Mouse (Mus musculus): ENCODE measurements around the gene Pik3ip1. TPM values are rescaled to one million over a fixed set of nuclear protein-coding genes. Genes with fewer than 3 reads are reported as not detected.

The Pik3ip1 gene
- polyA plus RNA-seq, 1 experiment, result 5.8 TPM

DNA sequence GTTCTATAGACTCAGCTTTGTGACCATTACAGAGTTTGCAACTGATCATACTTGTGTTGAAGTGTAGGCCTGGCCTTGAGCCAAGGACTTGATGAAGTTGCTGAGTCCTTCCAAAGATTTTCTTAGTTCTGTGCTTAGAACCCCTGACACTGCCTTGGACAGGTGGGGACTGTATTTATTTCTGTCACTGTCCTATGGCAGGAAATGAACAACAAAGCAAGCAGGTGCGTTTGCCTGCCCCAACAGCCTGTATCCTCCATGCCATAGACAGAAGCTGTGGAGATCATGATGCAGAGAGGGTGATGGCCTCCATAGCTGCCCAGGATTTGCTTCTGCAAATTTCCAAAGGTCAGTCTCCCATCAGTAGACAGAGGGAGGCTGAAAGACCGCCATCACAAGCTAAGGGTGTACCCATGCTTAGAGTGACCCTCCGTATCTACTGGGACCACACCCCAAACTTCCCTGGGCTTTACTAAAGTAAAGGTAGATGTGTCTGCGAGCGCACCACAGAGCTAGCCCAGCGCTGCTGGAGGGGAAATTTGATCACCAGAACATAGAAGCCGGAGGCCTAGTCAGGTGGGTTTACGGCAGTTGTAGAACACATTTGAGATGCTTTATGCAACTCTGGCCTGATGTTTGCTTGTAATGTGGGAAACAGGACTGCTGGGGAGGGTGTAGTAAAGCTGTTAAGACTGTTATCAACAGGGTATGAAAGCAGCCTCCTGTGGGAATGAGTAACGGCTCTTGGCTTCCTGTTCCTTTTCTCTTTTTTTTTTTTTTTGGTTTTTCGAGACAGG is 19.2 kb upstream of the Pik3ip1 start:
- Histone ChIP-seq H3K4me3 (no peak overlapping the region), H3K36me3 (ENCODE audit: control insufficient read depth, insufficient read depth) (peaks cover 9% of the 10 kb centered on the region), H3ac (ENCODE audit: control insufficient read depth, insufficient read length) (no peak overlapping the region), H3K27me3 (ENCODE audit: control insufficient read depth, insufficient read depth, insufficient read length) (no peaks in the 10 kb centered on the region), H3K79me2 (ENCODE audit: control insufficient read depth, insufficient read depth) (no peaks in the 10 kb centered on the region), H3K4me2 (ENCODE audit: low read depth) (no peak overlapping the region)
- TF ChIP-seq TCF3 (IDR thresholded peaks at IDR 0.05; ENCODE audit: insufficient read length, low read depth) (no peak), POLR2A (IDR thresholded peaks at IDR 0.05; ENCODE audit: insufficient read length, low read depth) (no peak), USF1 (IDR thresholded peaks at IDR 0.05; ENCODE audit: low read depth) (no peak), REST (IDR thresholded peaks at IDR 0.05; ENCODE audit: insufficient read depth, insufficient read length) (no peak), MYOD1 (IDR thresholded peaks at IDR 0.05; ENCODE audit: control insufficient read depth in 1 of 3, insufficient read length in 2 of 3, low read depth in 2 of 3) (no peak)

DNA sequence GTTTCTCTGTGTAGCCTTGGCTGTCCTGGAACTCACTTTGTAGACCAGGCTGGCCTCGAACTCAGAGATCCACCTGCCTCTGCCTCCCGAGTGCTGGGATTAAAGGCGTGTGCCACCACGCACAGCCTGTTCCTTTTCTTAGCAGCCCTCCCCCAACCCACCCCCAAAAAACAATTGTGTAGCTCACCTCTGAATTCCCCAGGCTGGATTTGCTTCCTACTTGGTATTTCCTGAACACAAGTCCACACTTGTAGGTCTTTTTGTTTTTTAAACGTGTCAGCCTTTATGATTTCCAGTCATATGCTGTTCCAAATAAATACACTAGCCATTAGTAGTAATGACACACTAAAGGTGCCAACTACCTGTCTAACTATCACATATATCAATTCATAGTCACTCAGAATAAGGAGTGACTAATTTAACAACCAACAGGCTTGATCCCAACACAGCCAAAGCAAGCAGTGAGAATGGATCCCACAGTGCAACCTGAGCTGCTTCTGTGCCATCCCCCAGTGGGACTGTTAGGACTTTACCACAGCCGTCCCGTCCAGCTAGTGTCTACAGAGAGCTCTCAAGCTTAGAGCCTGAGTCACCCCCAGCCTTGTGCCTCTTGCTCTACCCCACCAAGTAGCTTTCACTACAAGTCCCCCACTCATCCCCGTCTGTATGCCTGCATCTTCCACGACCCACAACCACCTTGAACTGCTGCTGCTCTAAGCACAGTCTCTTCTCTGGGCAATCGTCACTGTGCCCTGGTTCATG is 18.4 kb upstream of the Pik3ip1 start:
- Histone ChIP-seq H3K4me3 (no peak overlapping the region), H3ac (ENCODE audit: control insufficient read depth, insufficient read length) (no peak overlapping the region), H3K27me3 (ENCODE audit: control insufficient read depth, insufficient read depth, insufficient read length) (no peaks in the 10 kb centered on the region), H3K79me2 (ENCODE audit: control insufficient read depth, insufficient read depth) (no peaks in the 10 kb centered on the region), H3K4me2 (ENCODE audit: low read depth) (no peak overlapping the region), H3K36me3 (ENCODE audit: control insufficient read depth, insufficient read depth) (peaks cover 9% of the 10 kb centered on the region)
- no peak for TF ChIP-seq POLR2A (IDR thresholded peaks at IDR 0.05; ENCODE audit: insufficient read length, low read depth)
- no peak for TF ChIP-seq POLR2AphosphoS2 (IDR thresholded peaks at IDR 0.05; ENCODE audit: insufficient read length, low read depth)
- TF ChIP-seq TCF3 (IDR thresholded peaks at IDR 0.05; ENCODE audit: insufficient read length, low read depth), result no peak
- TF ChIP-seq CEBPB (IDR thresholded peaks at IDR 0.05; ENCODE audit: insufficient read depth, poor library complexity, severe bottlenecking), result no peak
- no peak for TF ChIP-seq MAX (IDR thresholded peaks at IDR 0.05; ENCODE audit: low read depth)
- no peak for TF ChIP-seq REST (IDR thresholded peaks at IDR 0.05; ENCODE audit: insufficient read depth, insufficient read length)
- no peak for TF ChIP-seq MYOG (IDR thresholded peaks at IDR 0.05; ENCODE audit: control insufficient read depth in 1 of 3, insufficient read depth in 1 of 3, insufficient read length in 2 of 3, low read depth in 2 of 3)
- no peak for TF ChIP-seq TCF12 (IDR thresholded peaks at IDR 0.05; ENCODE audit: insufficient read depth, poor library complexity, severe bottlenecking)
- no peak for TF ChIP-seq USF1 (IDR thresholded peaks at IDR 0.05; ENCODE audit: low read depth)
- no peak for TF ChIP-seq E2F4 (IDR thresholded peaks at IDR 0.05; ENCODE audit: insufficient read depth)
- TF ChIP-seq MYOD1 (IDR thresholded peaks at IDR 0.05; ENCODE audit: control insufficient read depth in 1 of 3, insufficient read length in 2 of 3, low read depth in 2 of 3), result no peak
- TF ChIP-seq SRF (IDR thresholded peaks at IDR 0.05; ENCODE audit: control insufficient read depth, insufficient read length, low read depth), result no peak

DNA sequence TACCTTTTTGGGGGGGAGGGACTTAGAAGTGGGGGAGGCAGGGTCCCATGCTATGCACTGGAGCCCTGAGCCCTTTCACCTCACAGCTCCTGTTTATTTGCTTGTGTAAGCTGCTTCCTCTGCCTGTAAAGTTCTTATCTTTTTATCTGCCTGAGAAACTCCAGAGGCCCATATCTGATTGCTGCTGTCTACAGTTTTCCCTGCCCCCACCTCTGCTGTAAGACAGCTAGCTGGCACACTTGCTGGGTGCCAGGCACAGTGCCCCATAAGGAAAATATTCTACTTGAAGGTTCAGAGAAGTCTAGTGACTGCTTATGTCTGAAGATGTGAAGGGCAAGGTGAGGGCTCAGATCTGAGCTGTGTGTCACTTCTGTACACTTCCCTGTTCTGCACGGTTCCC is 16.9 kb upstream of the Pik3ip1 start:
- peaks cover 8% of the 10 kb centered on the region for H3K36me3 ChIP-seq (ENCODE audit: control insufficient read depth, insufficient read depth)

DNA sequence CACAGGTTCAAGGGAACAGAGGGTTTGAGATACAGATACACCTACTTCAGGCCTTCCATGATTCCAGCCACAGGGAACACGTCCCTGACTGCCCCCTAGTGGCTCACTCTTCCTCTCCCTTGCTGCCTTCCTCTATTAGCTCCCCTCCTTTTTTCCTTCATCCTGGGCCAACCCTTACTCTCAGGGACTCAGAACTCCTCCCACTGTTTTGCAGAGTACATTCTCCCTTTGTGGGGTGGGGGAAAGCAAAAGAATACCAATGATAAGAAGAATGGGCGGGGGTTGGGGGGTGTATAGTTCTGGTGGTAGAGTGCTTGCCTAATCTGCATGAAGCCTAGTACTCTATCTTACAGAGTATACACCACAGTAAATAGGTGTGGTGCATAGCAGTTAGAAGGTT is 16.1 kb upstream of the Pik3ip1 start:
- Histone ChIP-seq H3K36me3 (ENCODE audit: control insufficient read depth, insufficient read depth) (no peaks in the 10 kb centered on the region), H3ac (ENCODE audit: control insufficient read depth, insufficient read length) (no peak overlapping the region), H3K79me2 (ENCODE audit: control insufficient read depth, insufficient read depth) (no peaks in the 10 kb centered on the region), H3K4me2 (ENCODE audit: low read depth) (no peak overlapping the region), H3K4me3 (no peak overlapping the region), H3K27me3 (ENCODE audit: control insufficient read depth, insufficient read depth, insufficient read length) (no peaks in the 10 kb centered on the region)
- no peak for TF ChIP-seq MYOG (IDR thresholded peaks at IDR 0.05; ENCODE audit: control insufficient read depth in 1 of 3, insufficient read depth in 1 of 3, insufficient read length in 2 of 3, low read depth in 2 of 3)
- no peak for TF ChIP-seq CEBPB (IDR thresholded peaks at IDR 0.05; ENCODE audit: insufficient read depth, poor library complexity, severe bottlenecking)
- no peak for TF ChIP-seq POLR2AphosphoS2 (IDR thresholded peaks at IDR 0.05; ENCODE audit: insufficient read length, low read depth)
- no peak for TF ChIP-seq SRF (IDR thresholded peaks at IDR 0.05; ENCODE audit: control insufficient read depth, insufficient read length, low read depth)
- TF ChIP-seq TCF12 (IDR thresholded peaks at IDR 0.05; ENCODE audit: insufficient read depth, poor library complexity, severe bottlenecking), result no peak
- TF ChIP-seq MAX (IDR thresholded peaks at IDR 0.05; ENCODE audit: low read depth), result no peak
- no peak for TF ChIP-seq POLR2A (IDR thresholded peaks at IDR 0.05; ENCODE audit: insufficient read length, low read depth)
- no peak for TF ChIP-seq TCF3 (IDR thresholded peaks at IDR 0.05; ENCODE audit: insufficient read length, low read depth)
- TF ChIP-seq MYOD1 (IDR thresholded peaks at IDR 0.05; ENCODE audit: control insufficient read depth in 1 of 3, insufficient read length in 2 of 3, low read depth in 2 of 3), result no peak
- TF ChIP-seq REST (IDR thresholded peaks at IDR 0.05; ENCODE audit: insufficient read depth, insufficient read length), result no peak
- TF ChIP-seq E2F4 (IDR thresholded peaks at IDR 0.05; ENCODE audit: insufficient read depth), result no peak
- no peak for TF ChIP-seq USF1 (IDR thresholded peaks at IDR 0.05; ENCODE audit: low read depth)

More for the DNA sequence above, 16.9 kb upstream of the Pik3ip1 start:
- Histone ChIP-seq H3K4me3 (no peak overlapping the region), H3K4me2 (ENCODE audit: low read depth) (no peak overlapping the region), H3K27me3 (ENCODE audit: control insufficient read depth, insufficient read depth, insufficient read length) (no peaks in the 10 kb centered on the region), H3ac (ENCODE audit: control insufficient read depth, insufficient read length) (no peak overlapping the region), H3K79me2 (ENCODE audit: control insufficient read depth, insufficient read depth) (no peaks in the 10 kb centered on the region)
- TF ChIP-seq E2F4 (IDR thresholded peaks at IDR 0.05; ENCODE audit: insufficient read depth) (no peak), TCF3 (IDR thresholded peaks at IDR 0.05; ENCODE audit: insufficient read length, low read depth) (no peak), USF1 (IDR thresholded peaks at IDR 0.05; ENCODE audit: low read depth) (no peak), SRF (IDR thresholded peaks at IDR 0.05; ENCODE audit: control insufficient read depth, insufficient read length, low read depth) (no peak), MAX (IDR thresholded peaks at IDR 0.05; ENCODE audit: low read depth) (no peak)

Data from myocyte (in vitro differentiated cells).